Mouse (Mus musculus) limb, embryonic 10.5 days (tissue): ENCODE data around the gene Crispld2. TPM values are rescaled to one million over a fixed set of nuclear protein-coding genes. Genes with fewer than 3 reads are reported as not detected.

ENCODE experiments used
- DNase-seq: peaks from one replicate; pipeline ENCODE4 v3.0.0-alpha.2; 2017; ENCODE audit warnings: low spot score
- H3K27ac ChIP-seq: fragments of 300-500 bp; sonication (generic); 2 replicates; pipeline ENCODE4 v1.5.1; 2016; ENCODE audit warnings: mild to moderate bottlenecking
- H3K27me3 ChIP-seq: fragments of 300-500 bp; sonication (generic); 2 replicates; pipeline ENCODE4 v1.6.1; 2016; ENCODE audit warnings: low read depth, mild to moderate bottlenecking; ENCODE audit not compliant: poor library complexity, severe bottlenecking
- H3K36me3 ChIP-seq: fragments of 300-500 bp; sonication (generic); 2 replicates; pipeline ENCODE4 v1.6.1; 2016; ENCODE audit warnings: mild to moderate bottlenecking, moderate library complexity
- H3K4me1 ChIP-seq: fragments of 300-500 bp; sonication (generic); 2 replicates; pipeline ENCODE4 v1.6.1; 2016
- H3K4me3 ChIP-seq: fragments of 300-500 bp; sonication (generic); 2 replicates; pipeline ENCODE4 v1.5.1; 2016; ENCODE audit warnings: mild to moderate bottlenecking, moderate library complexity
- H3K9me3 ChIP-seq: fragments of 300-500 bp; sonication (generic); replicated peaks from 2 replicates; pipeline ENCODE4 v1.6.1; 2016; ENCODE audit warnings: mild to moderate bottlenecking
- WGBS: fragments of 180-500 bp; shearing (Covaris S2); methylation state at CpG from one replicate; pipeline ENCODE4 v1.1.7; 2016; 5-methylcytosine and 5-hydroxymethylcytosine counted together
- polyA plus RNA-seq: library from polyadenylated mRNA; unstranded; fragments of >200 nt; fragmentation: Nextera tagmentation; extraction: Ambion mirVana; gene quantifications from 2 replicates; pipeline ENCODE4 v1.2.1, GENCODE M21; 2016

The Crispld2 gene
- polyA plus RNA-seq, 1 experiment from 2014 or later: 6.1 TPM

DNA sequence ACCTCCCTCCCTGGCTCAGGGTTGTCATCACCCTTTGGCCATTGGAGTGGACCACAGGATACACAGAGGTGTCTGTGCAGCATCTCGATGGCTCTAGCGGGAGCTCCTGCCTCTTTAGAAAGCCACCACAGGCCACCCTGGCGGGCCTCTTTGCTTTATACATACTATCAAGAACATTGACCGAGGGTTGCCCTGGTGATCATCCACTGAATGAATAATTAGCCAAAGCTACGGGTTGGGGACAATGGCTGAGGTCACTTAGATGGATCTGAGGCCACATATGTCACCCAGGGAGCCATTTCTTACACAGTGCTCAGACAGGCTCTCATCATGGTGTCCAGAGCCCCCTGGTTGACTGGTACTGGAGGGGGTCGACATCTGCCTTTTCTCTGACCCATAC is 26.1 kb downstream of the Crispld2 start:
- peaks cover 31% of the 10 kb centered on the region for H3K4me1 ChIP-seq
- no peak overlapping the region for H3K4me3 ChIP-seq
- no peak overlapping the region for H3K27ac ChIP-seq
- H3K36me3 ChIP-seq: no peaks in the 10 kb centered on the region
- H3K27me3 ChIP-seq: 0 out of 2 replicates have a peak, but pooled peaks cover 3% of the 10 kb centered on the region
- DNase-seq: no peak
- H3K9me3 ChIP-seq: no peaks in the 10 kb centered on the region
- 90% methylated on average over 6 of the region's 6 CpGs for WGBS

DNA sequence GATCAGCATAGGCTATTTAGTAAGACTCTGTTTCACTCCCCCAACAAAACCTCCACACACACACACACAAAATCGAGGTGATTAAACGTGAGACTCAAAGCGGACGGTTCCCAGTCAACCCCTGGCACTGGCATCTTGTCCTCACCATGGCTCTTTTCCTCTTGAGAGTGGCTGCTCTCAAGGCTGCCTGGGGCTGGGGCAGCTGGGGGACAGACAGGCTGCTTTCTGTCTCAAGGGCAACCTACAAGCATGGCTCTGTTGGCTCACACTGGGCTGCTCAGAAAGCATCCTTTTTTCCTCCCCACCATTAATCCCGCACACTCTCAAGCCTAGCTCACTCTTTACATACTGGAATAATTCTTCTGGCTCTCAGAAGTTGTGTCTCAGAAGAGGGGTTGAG is 27.1 kb downstream of the Crispld2 start:
- Histone ChIP-seq H3K27ac (no peak overlapping the region), H3K9me3 (no peaks in the 10 kb centered on the region)
- WGBS: 91% methylated on average over 5 of the region's 5 CpGs

DNA sequence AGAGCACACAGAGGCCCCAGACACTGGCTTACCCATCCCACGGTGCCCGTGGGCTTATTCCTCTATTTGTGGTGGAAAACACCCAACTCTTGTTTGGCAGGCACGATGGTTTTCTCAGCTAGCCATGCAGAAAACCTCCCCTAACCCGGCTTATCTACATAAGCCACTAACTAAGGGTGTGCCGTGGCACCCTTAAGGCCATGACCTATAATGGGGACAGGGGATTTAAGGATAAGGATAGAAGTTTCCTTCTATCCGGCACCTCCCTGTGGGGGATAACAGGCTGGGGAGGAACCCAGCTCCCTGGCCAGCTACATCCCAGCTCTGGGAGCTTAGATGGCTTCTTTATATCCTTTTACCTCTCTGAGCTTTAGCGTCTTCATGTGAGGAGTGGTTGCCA is 28.1 kb downstream of the Crispld2 start:
- H3K36me3 ChIP-seq: no peaks in the 10 kb centered on the region
- H3K4me1 ChIP-seq: peaks cover 15% of the 10 kb centered on the region
- H3K27me3 ChIP-seq: no peaks in the 10 kb centered on the region
- no peak overlapping the region for H3K4me3 ChIP-seq
- 80% methylated on average over 7 of the region's 7 CpGs for WGBS
- no peak for DNase-seq
- H3K27ac ChIP-seq: no peak overlapping the region
- H3K9me3 ChIP-seq: no peaks in the 10 kb centered on the region

More for the DNA sequence above, 27.1 kb downstream of the Crispld2 start:
- Histone ChIP-seq H3K4me3 (no peak overlapping the region), H3K36me3 (no peaks in the 10 kb centered on the region), H3K4me1 (peaks cover 21% of the 10 kb centered on the region), H3K27me3 (no peaks in the 10 kb centered on the region)
- DNase-seq: no peak

DNA sequence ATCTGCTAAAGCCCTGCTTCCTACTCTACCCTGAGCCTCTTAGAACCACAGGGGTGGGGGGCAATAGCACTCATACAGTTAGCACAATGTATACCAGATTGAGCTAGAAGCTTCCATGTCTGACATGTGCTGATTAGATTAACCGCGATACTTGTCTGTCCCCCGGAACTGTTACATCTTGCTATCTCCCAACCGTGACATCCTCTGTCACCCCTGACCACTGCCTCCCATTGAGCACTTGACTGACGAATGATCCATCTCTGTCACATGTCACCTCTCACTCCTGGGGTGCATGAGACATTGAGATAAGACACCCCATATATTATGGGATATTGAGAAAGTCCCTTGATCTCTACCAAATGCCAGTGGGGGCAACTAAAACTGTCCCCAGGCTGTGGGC is 34.0 kb downstream of the Crispld2 start:
- Histone ChIP-seq H3K27ac (no peak overlapping the region), H3K4me3 (no peak overlapping the region), H3K27me3 (no peaks in the 10 kb centered on the region), H3K36me3 (no peaks in the 10 kb centered on the region), H3K9me3 (no peaks in the 10 kb centered on the region), H3K4me1 (peaks cover 34% of the 10 kb centered on the region)
- DNase-seq: no peak
- WGBS: 88% methylated on average over 5 of the region's 5 CpGs

DNA sequence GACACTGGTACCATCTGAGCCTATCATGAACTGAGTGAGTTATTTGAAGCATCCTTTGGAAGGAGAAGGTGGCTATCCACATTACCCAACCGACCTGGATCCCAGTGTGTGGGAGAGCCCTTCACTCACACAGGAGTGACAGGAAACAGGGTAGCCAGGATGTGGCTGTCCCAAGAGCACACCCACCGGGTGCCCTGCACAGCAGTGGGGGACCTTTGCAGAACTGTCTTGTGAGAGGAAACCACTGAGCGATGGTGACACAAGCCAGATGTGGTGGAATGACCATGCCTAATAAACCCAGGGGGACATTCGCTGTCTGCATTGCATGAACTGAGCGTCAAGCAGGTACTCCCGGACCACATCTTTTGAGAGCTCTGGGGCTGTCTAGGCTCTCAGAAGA is 34.8 kb downstream of the Crispld2 start:
- peaks cover 33% of the 10 kb centered on the region for H3K4me1 ChIP-seq
- no peak for DNase-seq
- no peaks in the 10 kb centered on the region for H3K27me3 ChIP-seq
- H3K9me3 ChIP-seq: no peaks in the 10 kb centered on the region
- no peak overlapping the region for H3K4me3 ChIP-seq
- H3K27ac ChIP-seq: no peak overlapping the region
- no peaks in the 10 kb centered on the region for H3K36me3 ChIP-seq
- 78% methylated on average over 6 of the region's 6 CpGs for WGBS

DNA sequence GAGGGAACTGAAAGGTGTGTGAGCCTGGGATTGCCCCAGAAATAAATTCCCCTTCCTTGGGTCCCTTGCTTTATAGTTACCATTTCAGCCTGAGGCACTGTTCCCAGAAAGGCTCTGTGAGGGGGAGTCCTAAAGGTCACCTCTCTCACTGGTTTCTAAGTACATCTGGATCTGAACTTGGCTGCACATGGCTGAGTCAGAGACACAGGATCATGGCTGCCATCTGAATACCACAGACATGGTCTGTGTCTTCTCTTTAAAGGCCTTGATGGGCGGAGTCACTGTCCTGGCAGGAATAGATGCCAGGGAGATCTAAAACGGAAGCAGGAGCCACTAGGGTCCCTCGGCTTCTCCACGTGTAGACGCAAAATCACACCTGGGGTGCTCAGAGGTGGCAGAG is 38.2 kb downstream of the Crispld2 start:
- Histone ChIP-seq H3K4me3 (no peak overlapping the region), H3K27ac (peak overlapping the region; percentile 51; the same call in 1 of the 2 replicates), H3K36me3 (no peaks in the 10 kb centered on the region), H3K27me3 (no peaks in the 10 kb centered on the region), H3K9me3 (no peaks in the 10 kb centered on the region), H3K4me1 (peaks cover 49% of the 10 kb centered on the region)
- WGBS: 66% methylated on average over 5 of the region's 5 CpGs
- no peak for DNase-seq

DNA sequence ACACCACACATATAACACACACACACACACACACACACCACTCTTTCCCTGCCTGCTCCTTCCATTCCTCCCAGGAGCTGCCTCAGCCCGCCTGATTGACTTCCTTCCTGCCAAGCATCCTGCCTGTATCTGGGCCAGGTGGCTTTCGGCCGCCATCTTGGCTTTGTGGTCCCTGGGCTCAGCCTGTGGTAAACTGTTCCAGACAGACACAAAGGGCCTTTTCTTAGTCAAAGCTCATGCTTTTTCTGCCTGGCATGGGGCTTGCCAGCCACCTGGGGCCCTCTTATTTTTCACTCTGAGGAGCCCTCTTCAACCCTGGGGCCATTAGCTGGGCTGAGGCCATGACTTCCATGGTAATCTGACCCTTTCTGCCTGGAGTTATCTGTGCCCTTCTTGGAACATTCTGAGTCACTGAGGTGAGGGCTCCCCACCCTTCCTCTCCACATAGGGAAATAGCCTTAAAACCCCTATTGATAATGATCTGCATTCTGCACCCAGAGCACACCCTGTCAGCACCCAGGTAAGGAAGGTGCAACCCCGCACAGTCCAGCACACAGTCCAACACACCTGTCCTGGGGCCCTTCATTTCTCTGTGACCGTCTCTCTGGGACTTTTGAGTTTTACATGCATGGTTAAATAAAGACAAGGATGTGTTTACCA is 40.4 kb downstream of the Crispld2 start:
- H3K27me3 ChIP-seq: no peaks in the 10 kb centered on the region
- H3K27ac ChIP-seq: peak overlapping the region; percentile 70

DNA sequence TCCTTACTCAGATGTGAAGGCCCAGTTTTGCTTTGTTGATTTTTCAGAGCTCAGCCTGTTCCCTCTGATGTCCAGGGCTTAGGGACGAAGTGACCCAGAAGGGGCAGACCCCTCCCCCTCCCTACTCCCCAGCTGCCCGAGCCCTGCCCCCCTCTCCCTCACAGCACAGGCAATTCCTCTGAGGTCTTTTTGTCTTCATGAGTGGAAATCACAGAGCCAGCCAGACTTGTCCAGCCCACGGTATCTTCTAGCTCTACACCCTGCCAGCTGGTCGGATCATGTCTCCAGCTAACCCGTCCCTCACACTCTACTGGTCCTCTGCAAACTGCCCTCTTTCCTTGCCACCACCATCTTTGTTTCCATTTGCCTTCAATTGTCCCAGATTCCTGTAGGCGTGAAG is 42.2 kb downstream of the Crispld2 start:
- peaks cover 54% of the 10 kb centered on the region for H3K4me1 ChIP-seq
- no peak overlapping the region for H3K4me3 ChIP-seq
- 54% methylated on average over 6 of the region's 6 CpGs for WGBS
- no peaks in the 10 kb centered on the region for H3K36me3 ChIP-seq
- peak overlapping the region; percentile 76; the same call in 1 of the 2 replicates for H3K27ac ChIP-seq
- no peaks in the 10 kb centered on the region for H3K27me3 ChIP-seq
- H3K9me3 ChIP-seq: no peaks in the 10 kb centered on the region
- DNase-seq: no peak

More for the DNA sequence above, 40.4 kb downstream of the Crispld2 start:
- H3K36me3 ChIP-seq: no peaks in the 10 kb centered on the region
- H3K4me3 ChIP-seq: no peak overlapping the region
- no peak for DNase-seq
- H3K4me1 ChIP-seq: peaks cover 57% of the 10 kb centered on the region
- 90% methylated on average over 5 of the region's 5 CpGs for WGBS
- no peaks in the 10 kb centered on the region for H3K9me3 ChIP-seq

DNA sequence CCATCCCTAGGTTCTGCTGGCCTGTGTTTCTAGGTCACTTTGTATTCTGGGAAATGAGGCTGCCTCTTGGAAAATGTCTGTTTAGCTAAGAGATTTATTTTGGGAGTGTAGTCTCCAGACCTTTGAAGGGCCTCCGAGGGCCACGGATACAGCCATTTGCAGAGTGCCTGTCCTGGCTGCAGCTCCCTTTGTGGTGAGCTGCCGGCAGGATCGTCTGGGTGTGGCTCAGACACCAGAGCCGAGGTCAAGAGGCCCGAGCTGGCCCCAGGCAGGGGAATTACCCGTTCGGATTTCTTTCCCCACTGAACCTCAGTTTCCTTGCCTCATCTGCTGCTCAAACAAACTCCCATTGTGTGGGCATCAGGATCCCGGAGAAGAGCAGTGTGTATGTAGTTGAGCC is 43.9 kb downstream of the Crispld2 start:
- Histone ChIP-seq H3K4me3 (no peak overlapping the region), H3K27me3 (no peaks in the 10 kb centered on the region), H3K9me3 (no peaks in the 10 kb centered on the region), H3K36me3 (no peaks in the 10 kb centered on the region), H3K4me1 (peaks cover 51% of the 10 kb centered on the region), H3K27ac (peak overlapping the region; percentile 44)
- 20% methylated on average over 9 of the region's 9 CpGs for WGBS
- no peak for DNase-seq

DNA sequence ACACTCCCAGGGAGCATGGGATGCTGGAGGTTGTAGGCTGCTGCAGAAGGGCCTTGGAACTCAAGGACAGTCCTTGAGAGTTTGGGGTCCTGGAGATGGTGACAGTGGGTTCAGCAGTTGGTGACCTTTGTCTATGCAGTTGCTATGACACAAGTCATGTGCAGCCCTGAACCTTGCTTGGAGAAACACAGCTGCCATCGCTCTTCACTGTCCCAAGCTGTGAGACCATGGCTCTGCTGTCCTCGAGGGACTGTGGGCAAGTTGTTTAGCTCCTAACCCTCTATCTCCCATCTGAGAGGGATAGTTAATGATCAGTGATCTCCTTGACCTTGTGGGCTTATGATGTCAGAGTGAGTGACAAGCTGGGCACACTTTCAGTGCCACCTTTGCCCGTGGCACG is 44.3 kb downstream of the Crispld2 start:
- Histone ChIP-seq H3K27ac (peak overlapping the region; percentile 44; the same call in 1 of the 2 replicates), H3K9me3 (no peaks in the 10 kb centered on the region), H3K27me3 (no peaks in the 10 kb centered on the region), H3K4me1 (peaks cover 47% of the 10 kb centered on the region), H3K4me3 (no peak overlapping the region), H3K36me3 (no peaks in the 10 kb centered on the region)
- DNase-seq: no peak
- WGBS: 83% methylated on average over 4 of the region's 4 CpGs

DNA sequence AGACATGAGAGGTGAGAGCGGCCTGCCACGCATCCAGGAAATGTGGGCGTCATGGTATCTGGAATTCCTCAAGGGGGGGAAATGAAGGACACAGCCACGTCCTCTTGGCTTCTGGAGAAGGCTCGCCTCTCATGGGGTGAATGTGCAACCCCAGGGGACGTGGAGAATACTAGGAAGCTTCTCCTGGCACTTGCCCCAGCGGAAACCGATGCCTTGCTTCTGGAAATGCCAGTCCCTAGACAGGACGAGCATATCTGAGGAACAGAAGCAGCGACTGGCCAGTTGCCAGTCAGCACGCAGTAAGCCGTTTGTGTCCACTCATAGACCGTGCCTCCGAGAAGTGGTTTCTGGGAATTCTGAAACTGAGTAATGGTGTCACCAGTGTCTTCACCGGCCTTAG is 45.0 kb downstream of the Crispld2 start:
- H3K36me3 ChIP-seq: no peaks in the 10 kb centered on the region
- no peak for DNase-seq
- no peaks in the 10 kb centered on the region for H3K27me3 ChIP-seq
- 89% methylated on average over 15 of the region's 15 CpGs for WGBS
- H3K4me3 ChIP-seq: no peak overlapping the region
- peaks cover 44% of the 10 kb centered on the region for H3K4me1 ChIP-seq
- no peaks in the 10 kb centered on the region for H3K9me3 ChIP-seq
- no peak overlapping the region for H3K27ac ChIP-seq

DNA sequence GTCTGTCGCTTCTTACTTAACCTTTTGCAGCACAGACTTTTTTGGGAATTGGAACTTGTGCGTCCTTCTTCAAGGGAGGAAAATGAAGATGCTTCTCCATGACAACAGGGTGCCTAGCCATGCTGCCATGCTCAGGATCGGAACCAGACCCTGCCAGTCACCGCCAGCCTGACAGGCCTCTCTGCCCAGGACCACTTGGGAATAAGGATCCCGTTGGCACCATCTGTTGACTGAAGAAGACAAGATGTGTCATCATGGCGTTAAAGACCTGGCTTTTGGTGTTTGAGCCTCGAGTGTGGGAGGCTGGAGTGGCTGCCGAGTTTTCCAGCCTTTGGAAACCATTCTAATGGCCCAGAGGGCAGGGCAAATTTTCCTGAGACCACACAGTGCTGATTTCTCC is 45.4 kb downstream of the Crispld2 start:
- no peaks in the 10 kb centered on the region for H3K9me3 ChIP-seq
- no peak for DNase-seq
- H3K4me3 ChIP-seq: no peak overlapping the region
- H3K27ac ChIP-seq: no peak overlapping the region
- peaks cover 41% of the 10 kb centered on the region for H3K4me1 ChIP-seq
- H3K27me3 ChIP-seq: no peaks in the 10 kb centered on the region
- 86% methylated on average over 8 of the region's 8 CpGs for WGBS
- no peaks in the 10 kb centered on the region for H3K36me3 ChIP-seq

DNA sequence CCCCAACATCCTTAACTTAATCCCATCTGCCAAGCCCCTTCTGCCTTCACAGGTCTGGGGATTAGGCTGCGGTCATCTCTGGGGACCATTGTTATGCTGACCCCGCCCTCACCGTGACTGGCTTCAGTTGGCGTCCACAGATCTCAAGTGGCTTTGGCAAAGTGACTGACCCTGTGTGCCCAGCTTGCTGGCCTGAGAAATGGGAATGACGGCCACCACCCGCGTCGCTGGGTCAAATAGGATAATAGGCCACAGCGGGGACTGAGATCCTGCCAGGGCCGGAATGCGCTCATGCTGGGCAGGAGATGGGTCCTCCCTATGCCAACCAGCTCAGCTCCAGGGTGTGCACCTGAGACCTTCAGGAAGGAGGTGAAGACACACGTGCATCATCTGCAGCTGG is 46.5 kb downstream of the Crispld2 start:
- Histone ChIP-seq H3K27me3 (no peaks in the 10 kb centered on the region), H3K36me3 (no peaks in the 10 kb centered on the region), H3K4me3 (no peak overlapping the region), H3K9me3 (no peaks in the 10 kb centered on the region), H3K4me1 (peaks cover 40% of the 10 kb centered on the region), H3K27ac (no peak overlapping the region)
- 93% methylated on average over 12 of the region's 12 CpGs for WGBS
- no peak for DNase-seq
